ENCODE assay signal across 18 mouse cellular contexts in the genomic region with DNA sequence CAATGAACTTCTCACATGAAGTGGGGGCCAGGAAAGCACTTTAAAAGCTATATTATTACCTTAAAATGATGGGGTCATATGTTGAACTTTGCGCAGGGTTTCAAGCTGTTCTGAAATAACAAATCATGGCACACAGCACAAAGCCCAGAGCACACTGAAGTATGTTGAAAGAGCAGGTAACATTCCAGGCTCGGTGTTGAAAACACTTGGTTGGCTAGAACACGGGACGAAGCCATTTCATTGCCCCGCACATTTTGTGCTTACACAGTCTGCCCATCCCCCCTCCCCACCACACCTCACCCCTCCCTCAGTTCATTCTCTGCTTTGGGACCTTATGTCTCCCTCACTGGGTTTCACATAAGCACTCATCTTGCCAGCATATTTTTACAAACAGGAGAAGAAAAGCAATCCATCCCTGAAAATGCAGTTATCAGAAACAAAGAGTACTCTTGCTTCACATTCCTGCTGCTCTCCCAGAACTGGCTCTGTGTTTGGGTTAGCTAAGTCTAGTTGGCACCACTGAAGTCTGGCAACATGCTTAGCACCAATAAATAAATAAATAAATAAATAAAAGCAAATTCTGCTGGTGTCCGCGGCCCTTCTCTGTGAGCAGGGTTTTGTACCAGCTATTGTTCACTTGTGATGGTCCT.
DNase-seq lines count a peak whose midpoint lies in the region; ATAC-seq and TF ChIP-seq lines count a peak whose summit lies in the region.
"Had no signal": no experiment of that assay in that cellular context is flagged by ENCODE, and none has a peak within 500 bp of the region (broad histone marks: within the 10 kb centered on the region; RNA-seq: fewer than 3 reads in every experiment).

No protein-coding gene starts in this region.

- ATAC-seq in heart, postnatal 0 days (ENCODE audit: insufficient read depth, low read depth), result peak; percentile 17; the same call in 1 of the 2 replicates
- ATAC-seq in embryonic facial prominence, embryonic 14.5 days (ENCODE audit: low read depth), result no peak
- no peak for ATAC-seq in limb, embryonic 13.5 days (ENCODE audit: low FRiP score, low read depth)

- no peak overlapping the region for H3K4me2 ChIP-seq in heart, postnatal 0 days (ENCODE audit: low read depth, low read length)
- no peak overlapping the region for H3K4me2 ChIP-seq in embryonic facial prominence, embryonic 14.5 days (ENCODE audit: low read depth, low read length)
- no peak overlapping the region for H3K4me2 ChIP-seq in limb, embryonic 13.5 days (replicated peaks)
- H3K4me2 ChIP-seq: hindbrain, embryonic 12.5 days; liver, embryonic 13.5 days; neural tube, embryonic 12.5 days had no signal

- no peak overlapping the region for H3K4me3 ChIP-seq in heart, postnatal 0 days (ENCODE audit: low read depth, low read length)
- H3K4me3 ChIP-seq in embryonic facial prominence, embryonic 14.5 days (ENCODE audit: low read depth, low read length), result no peak overlapping the region
- H3K4me3 ChIP-seq in limb, embryonic 13.5 days, result no peak overlapping the region
- H3K4me3 ChIP-seq: hindbrain, embryonic 12.5 days; liver, embryonic 13.5 days; megakaryocyte, embryonic 14.5 days; neural tube, embryonic 12.5 days had no signal

- no peaks in the 10 kb centered on the region for H3K9me3 ChIP-seq in heart, postnatal 0 days (replicated peaks; ENCODE audit: control insufficient read depth, low read length)
- no peaks in the 10 kb centered on the region for H3K9me3 ChIP-seq in embryonic facial prominence, embryonic 14.5 days (ENCODE audit: control insufficient read depth, low read length)
- no peaks in the 10 kb centered on the region for H3K9me3 ChIP-seq in limb, embryonic 13.5 days
- H3K9me3 ChIP-seq: hindbrain, embryonic 12.5 days; liver, embryonic 13.5 days; neural tube, embryonic 12.5 days had no signal

- DNase-seq in heart, postnatal 0 days (ENCODE audit: low spot score), result peak; percentile 7
- no peak for DNase-seq in heart, postnatal 14 days
- no peak for DNase-seq in embryonic facial prominence, embryonic 14.5 days (ENCODE audit: low spot score)
- DNase-seq in lung, postnatal 25 days (ENCODE audit: low spot score), result peak; percentile 35
- DNase-seq in spleen, postnatal 4 days (ENCODE audit: low spot score in 2 of 2), result no peak
- DNase-seq in kidney, postnatal 25 days, result no peak
- DNase-seq: adrenal gland, postnatal 25 days; cerebellum, postnatal 10 days; gastrocnemius, postnatal 36 days; kidney, adult 18-20 months; kidney, postnatal 4 days; liver, embryonic 13.5 days; right cerebral cortex, postnatal 25 days; thymus, adult 2 months had no signal

- intact Hi-C loops in heart, postnatal 14 days (cut with DNase I), result no loop called here

- H3K27me3 ChIP-seq in heart, postnatal 0 days (ENCODE audit: control insufficient read depth, insufficient read depth, low read length), result no peaks in the 10 kb centered on the region
- no peaks in the 10 kb centered on the region for H3K27me3 ChIP-seq in embryonic facial prominence, embryonic 14.5 days (replicated peaks; ENCODE audit: control insufficient read depth, insufficient read depth, low read length)
- H3K27me3 ChIP-seq in limb, embryonic 13.5 days, result peaks cover 3% of the 10 kb centered on the region; the same call in 1 of the 2 replicates
- H3K27me3 ChIP-seq: hindbrain, embryonic 12.5 days; liver, embryonic 13.5 days; megakaryocyte, embryonic 14.5 days; neural tube, embryonic 12.5 days had no signal

- H3K36me3 ChIP-seq in heart, postnatal 0 days (replicated peaks; ENCODE audit: control insufficient read depth, insufficient read depth, low read length), result no peaks in the 10 kb centered on the region
- no peaks in the 10 kb centered on the region for H3K36me3 ChIP-seq in embryonic facial prominence, embryonic 14.5 days (ENCODE audit: control insufficient read depth, insufficient read depth, low read length)
- H3K36me3 ChIP-seq in limb, embryonic 13.5 days, result no peaks in the 10 kb centered on the region
- H3K36me3 ChIP-seq: hindbrain, embryonic 12.5 days; liver, embryonic 13.5 days; neural tube, embryonic 12.5 days had no signal

- peaks cover 14% of the 10 kb centered on the region; the same call in 1 of the 2 replicates for H3K4me1 ChIP-seq in heart, postnatal 0 days (ENCODE audit: control insufficient read depth, insufficient read depth)
- 0 out of 2 replicates have a peak, but pooled peaks cover 5% of the 10 kb centered on the region for H3K4me1 ChIP-seq in embryonic facial prominence, embryonic 14.5 days (ENCODE audit: control insufficient read depth, insufficient read depth, low read length)
- H3K4me1 ChIP-seq in limb, embryonic 13.5 days, result peaks cover 42% of the 10 kb centered on the region
- H3K4me1 ChIP-seq: liver, embryonic 13.5 days; megakaryocyte, embryonic 14.5 days; neural tube, embryonic 12.5 days had no signal

- no peak overlapping the region for H3K9ac ChIP-seq in heart, postnatal 0 days (replicated peaks; ENCODE audit: low read depth, low read length)
- H3K9ac ChIP-seq in embryonic facial prominence, embryonic 14.5 days (ENCODE audit: low read depth, low read length), result no peak overlapping the region
- H3K9ac ChIP-seq in limb, embryonic 13.5 days, result no peak overlapping the region
- H3K9ac ChIP-seq: hindbrain, embryonic 12.5 days; liver, embryonic 13.5 days; neural tube, embryonic 12.5 days had no signal

- no peak overlapping the region for H3K27ac ChIP-seq in heart, postnatal 0 days (ENCODE audit: low read depth)
- peak overlapping the region; percentile 46; the same call in 1 of the 2 replicates for H3K27ac ChIP-seq in embryonic facial prominence, embryonic 14.5 days (replicated peaks; ENCODE audit: low read depth, low read length)
- H3K27ac ChIP-seq in limb, embryonic 13.5 days, result peak overlapping the region; percentile 45; the same call in 1 of the 2 replicates
- H3K27ac ChIP-seq: hindbrain, embryonic 12.5 days; liver, embryonic 13.5 days; neural tube, embryonic 12.5 days had no signal

- WGBS in heart, postnatal 0 days, result 59% methylated on average over 7 of the region's 7 CpGs
- 66% methylated on average over 7 of the region's 7 CpGs for WGBS in embryonic facial prominence, embryonic 14.5 days
- 44% methylated on average over 7 of the region's 7 CpGs for WGBS in limb, embryonic 13.5 days

- no peak for TF ChIP-seq CTCF in heart, postnatal 0 days (IDR thresholded peaks at IDR 0.05; ENCODE audit: low read depth)

- TF ChIP-seq EP300 in heart, postnatal 0 days (IDR thresholded peaks at IDR 0.05; ENCODE audit: low read depth), result no peak

Comparison
In these comparisons a context has a peak if more than half of its experiments do, and no peak if none do; other contexts are left out.
1. DNase-seq: peak in heart, postnatal 0 days (single experiment) and lung, postnatal 25 days (single experiment); none in heart, postnatal 14 days (0 of 2), embryonic facial prominence, embryonic 14.5 days (single experiment), spleen, postnatal 4 days (0 of 2) and kidney, postnatal 25 days (0 of 2).